Mouse (Mus musculus) frontal cortex, postnatal 10 days (tissue): Measurements from ENCODE around the gene Gm48552.

Experiments
- DNase-seq, 2 experiments: peaks; one replicate each; pipeline ENCODE4 v3.0.0; 2022; ENCODE audit warnings: low spot score in 2 of 2, mixed read lengths in 1 of 2

The Gm48552 gene

GRCm38 (mm10) chr10:81418216-81419070 is 29.6 kb downstream of the Gm48552 start:
- no peak for DNase-seq

GRCm38 (mm10) chr10:81419111-81419928 is 30.5 kb downstream of the Gm48552 start:
- DNase-seq = peak in 1 of 2 experiments; percentile 6

- DNase-seq = peak in 1 of 2 experiments; percentile 7
These were observed 31.5 kb downstream of the Gm48552 start for GRCm38 (mm10) chr10:81420191-81420767.

- DNase-seq = peak; percentile 7 to 11
These were observed 32.4 kb downstream of the Gm48552 start for GRCm38 (mm10) chr10:81421041-81421796.

- DNase-seq = no peak
These were observed 32.9 kb downstream of the Gm48552 start for GRCm38 (mm10) chr10:81421797-81422100.

GRCm38 (mm10) chr10:81422191-81422590 is 33.4 kb downstream of the Gm48552 start:
- peak; percentile 6 to 9 for DNase-seq

GRCm38 (mm10) chr10:81422661-81423217 is 33.9 kb downstream of the Gm48552 start:
- peak in 1 of 2 experiments; percentile 4 for DNase-seq

GRCm38 (mm10) chr10:81423476-81424245 is 34.9 kb downstream of the Gm48552 start:
- DNase-seq = peak; percentile 4 to 7

GRCm38 (mm10) chr10:81424246-81425051 is 35.6 kb downstream of the Gm48552 start:
- DNase-seq = peak; percentile 38 to 40

GRCm38 (mm10) chr10:81425236-81425850 is 36.5 kb downstream of the Gm48552 start:
- peak; percentile 35 to 37 for DNase-seq

- DNase-seq = peak; percentile 22 to 27
These were observed 37.4 kb downstream of the Gm48552 start for GRCm38 (mm10) chr10:81426081-81426671.

- peak; percentile 38 to 46 for DNase-seq
These were observed 38.1 kb downstream of the Gm48552 start for GRCm38 (mm10) chr10:81426897-81427296.

GRCm38 (mm10) chr10:81427327-81427726 is 38.5 kb downstream of the Gm48552 start:
- peak in 1 of 2 experiments; percentile 21 for DNase-seq

- peak; percentile 11 to 47 for DNase-seq
These were observed 39.1 kb downstream of the Gm48552 start for GRCm38 (mm10) chr10:81427804-81428506.

- peak; percentile 9 to 17 for DNase-seq
These were observed 39.7 kb downstream of the Gm48552 start for GRCm38 (mm10) chr10:81428507-81428870.

- DNase-seq = no peak
These were observed 40.3 kb downstream of the Gm48552 start for GRCm38 (mm10) chr10:81429092-81429491.

- peak; percentile 68 to 78 for DNase-seq
These were observed 40.8 kb downstream of the Gm48552 start for GRCm38 (mm10) chr10:81429605-81430061.
